Mouse (Mus musculus) right cerebral cortex, postnatal 36 days (tissue): ENCODE measurements around the gene Prrg3.
"Not testable (repeated sequence)": the region's sequence is repeated elsewhere in the genome, so short reads cannot be mapped to it uniquely, and the experiment has no call there.

Source experiments
- DNase-seq, 2 experiments: peaks; one replicate each; pipeline ENCODE4 v3.0.0; 2022; ENCODE audit warnings: low spot score in 2 of 2, mixed read lengths in 1 of 2

Gene Prrg3

DNA sequence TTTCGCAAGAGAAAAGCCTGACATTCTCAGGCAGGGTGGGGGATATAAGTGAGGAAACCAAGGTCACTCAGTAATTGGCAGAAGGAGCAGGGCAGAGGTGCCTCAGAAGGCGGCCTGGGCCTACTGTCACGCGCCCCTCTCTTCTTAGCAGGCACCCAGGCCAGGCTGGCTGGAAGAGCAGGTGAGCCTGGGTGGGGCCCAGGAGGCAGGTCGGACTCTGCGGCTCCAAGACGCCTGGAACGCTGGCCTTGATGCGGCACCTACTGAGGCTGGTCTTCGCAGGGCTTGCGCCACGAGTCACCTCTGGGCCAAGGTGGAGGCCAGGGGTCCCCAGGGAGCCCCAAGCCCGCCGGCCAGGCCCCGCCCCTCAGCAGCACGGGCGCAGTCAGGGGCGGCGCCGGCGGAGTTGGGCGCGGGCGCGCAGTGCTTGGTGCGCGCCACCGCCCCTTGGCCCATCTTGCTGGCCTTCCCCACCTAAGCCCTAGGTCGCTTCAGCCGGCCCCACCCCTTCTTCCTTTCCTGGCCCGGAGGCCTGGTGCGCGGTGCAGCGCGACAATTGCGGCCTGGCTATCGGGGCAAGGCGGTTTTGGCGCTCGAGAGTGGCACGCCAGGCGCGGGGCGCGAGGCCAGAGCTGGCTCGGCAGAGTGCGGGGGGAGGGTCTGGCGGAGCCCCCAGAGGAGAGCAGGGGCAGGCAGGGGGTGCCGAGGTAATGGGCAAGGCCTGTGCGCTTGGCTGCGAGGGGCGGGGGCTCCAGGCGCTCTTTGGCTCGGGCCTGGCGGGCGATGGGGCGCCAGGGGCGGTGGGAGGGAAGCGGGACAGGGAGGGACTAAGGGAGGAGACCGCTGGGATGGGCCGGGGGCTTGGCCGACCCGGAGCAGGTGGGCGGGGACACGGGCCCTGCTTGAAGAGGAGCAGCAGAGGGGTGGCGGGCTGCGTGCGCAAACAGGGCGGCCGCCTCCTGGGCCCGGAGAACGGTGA, at the start of gene Prrg3:
Prrg3 (plus strand) TSS at position 552 of the 979 bp plus-strand sequence.
- DNase-seq = peak; percentile 5 to 18

DNA sequence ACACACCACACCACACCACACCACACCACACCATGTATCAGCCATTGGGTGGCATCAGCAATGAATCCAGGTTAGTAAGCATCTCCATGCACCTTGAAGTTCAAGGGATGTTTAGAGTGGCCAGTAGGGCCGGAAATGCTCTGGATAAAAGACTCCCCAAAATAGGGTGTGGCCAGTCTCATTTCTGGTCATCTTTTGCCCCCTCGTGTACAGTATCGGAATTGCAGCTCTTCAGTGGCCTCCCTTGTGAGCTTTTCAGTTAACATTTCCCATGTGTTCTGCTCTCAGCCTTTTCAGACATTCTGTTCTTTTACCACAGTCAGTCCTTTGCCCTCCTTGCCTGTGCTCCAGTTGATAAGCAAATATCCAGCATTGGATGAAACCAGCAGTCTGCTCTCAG, 15.8 kb upstream of the Prrg3 start:
- no peak for DNase-seq

DNA sequence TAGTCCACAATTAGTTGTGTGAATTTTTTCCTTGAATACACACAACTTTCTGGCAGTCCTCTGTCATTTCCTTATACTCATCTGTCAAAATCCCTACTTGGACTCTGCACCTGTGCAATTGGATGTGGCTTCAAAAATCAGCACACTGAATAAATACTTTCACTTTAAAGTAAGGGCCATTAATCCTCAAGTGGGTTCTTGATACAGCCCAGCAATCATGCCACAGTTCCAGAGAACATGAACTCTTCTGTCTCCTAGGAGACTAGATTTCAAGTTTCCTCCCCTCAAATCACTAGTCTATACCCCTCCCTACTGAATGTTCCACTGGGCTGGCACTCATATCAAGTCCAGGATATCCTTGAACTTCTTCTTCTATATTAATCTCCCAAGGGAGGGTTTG, 4.1 kb upstream of the Prrg3 start:
- no peak for DNase-seq

DNA sequence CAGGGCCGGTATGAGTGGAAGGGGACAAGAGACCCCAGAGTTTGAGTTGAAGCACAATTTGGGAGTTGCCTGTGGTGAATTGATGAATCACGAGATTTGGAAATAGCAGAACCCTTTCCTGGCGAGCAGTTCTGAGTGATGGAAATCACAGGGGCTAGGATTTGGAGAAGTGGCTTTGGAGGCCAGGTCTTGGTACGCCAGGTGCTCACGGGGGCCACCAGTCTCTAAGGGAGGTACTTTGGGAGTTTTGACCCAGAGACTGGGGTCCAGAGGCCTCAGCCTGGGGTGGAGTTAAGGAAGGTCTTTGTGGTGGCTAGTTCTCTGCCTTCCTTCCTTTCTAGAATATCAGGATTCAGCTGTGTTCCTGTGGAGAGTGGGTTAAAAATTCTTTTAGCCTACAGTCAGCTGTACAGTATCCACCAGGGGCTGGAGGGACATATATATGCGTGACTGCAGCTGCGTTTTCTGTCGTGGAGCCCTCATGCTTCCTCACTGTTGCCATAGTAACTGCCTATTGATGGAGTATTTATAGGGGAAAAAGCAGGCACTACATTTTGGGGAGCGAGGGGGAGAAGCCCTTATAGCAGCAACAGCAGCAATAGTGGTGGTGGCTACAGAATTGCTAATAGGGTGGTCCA, 970 bp downstream of the Prrg3 start:
- DNase-seq = no peak

DNA sequence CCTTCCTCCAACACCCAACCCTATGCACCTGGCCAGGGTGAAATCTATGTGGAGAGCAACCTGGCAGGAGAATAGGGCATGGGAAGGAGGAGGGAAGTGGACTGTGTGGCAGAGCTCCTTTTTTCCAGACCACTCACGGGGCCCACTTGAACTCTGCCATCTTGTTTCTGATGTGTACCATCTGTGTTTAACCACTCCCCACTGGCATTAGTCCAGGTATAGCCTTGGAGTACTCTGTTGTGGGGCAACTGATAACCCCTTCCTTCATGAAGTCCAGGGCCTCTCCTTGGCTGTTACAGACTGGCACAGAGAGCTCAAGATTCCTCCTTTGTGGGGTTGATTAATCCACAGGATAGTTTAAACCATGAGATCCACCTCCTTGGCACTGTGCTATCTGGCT, 5.8 kb downstream of the Prrg3 start:
- no peak for DNase-seq

DNA sequence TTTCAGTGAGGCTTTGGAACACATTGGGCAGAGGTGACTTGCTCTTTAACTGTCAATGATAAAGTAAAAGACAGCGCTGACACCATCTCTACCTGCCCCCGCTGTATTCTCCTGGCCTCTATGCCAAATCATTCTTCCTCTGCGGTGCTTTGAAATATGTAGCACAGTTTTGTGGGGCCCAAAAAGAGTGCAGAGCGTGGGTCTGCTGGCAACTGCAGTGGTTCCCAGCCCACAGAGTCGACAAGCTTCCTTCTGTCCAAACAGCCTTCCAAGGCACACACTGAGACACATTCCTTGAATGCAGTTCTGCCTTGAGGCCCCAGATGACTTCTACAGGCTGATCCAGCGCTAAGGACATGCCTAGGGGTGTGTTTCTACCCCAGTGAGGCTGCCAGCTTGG, 6.4 kb downstream of the Prrg3 start:
- peak; percentile 29 to 62 for DNase-seq

DNA sequence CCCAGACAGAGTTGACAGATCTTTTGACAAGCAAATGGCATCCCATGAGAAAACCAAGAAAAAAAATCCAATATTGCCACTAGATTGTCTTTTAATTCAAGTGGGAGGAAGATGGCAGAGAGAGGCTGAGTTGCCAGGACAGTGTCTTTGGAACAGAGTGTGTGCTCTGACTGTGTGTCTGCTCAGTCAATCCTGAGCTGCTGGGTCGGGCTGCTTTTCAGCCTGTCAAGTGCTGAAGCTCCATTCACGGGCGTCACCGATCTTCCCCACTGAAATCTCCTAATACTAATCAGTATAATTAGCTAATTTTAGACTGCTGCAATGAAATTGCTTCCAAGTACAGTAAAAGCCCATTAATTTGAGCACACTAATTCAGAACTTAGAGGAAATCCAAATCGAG, 8.9 kb downstream of the Prrg3 start:
- no peak for DNase-seq

DNA sequence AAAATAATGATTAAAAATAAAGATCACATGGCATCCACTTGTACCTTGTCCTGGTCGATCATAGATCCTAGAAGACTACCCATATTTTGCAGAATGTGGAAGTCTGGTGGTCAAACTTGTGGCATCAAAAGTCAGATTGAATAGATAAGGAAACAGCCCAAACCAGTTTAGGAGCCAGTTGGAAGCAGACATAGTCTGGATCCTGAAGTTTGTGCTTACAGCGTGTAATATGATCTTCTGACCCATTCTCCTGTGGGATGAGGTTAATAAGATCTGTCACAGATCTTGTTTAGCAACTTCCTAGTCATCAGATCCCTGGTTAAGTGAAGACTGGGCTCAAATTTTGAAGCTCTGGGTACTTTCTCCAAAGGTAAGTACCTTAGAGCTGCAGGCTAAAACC, 10.3 kb downstream of the Prrg3 start, which contains the start of gene Fate1:
Fate1 (plus strand) TSS at position 301 of the 400 bp plus-strand sequence.
- no peak for DNase-seq

DNA sequence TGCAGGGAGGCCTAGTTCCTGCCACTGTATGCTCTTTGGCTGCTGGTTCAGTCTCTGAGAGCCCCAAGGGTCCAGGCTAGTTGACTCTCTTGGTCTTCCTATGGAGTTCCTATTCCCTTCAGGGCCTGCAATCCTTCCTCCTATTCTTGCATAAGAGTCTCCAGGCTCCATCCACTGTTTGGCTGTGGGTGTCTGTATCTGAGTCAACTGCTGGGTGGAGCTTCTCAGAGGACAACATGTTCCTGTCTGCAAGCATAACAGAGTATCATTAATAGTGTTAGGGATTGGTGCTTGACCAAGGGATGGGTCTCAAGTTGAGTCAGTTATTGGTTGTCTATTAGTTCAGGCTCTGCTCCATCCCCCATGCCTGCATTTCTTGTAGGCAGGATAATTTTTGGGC, 15.3 kb downstream of the Prrg3 start:
- not testable (repeated sequence) for DNase-seq

DNA sequence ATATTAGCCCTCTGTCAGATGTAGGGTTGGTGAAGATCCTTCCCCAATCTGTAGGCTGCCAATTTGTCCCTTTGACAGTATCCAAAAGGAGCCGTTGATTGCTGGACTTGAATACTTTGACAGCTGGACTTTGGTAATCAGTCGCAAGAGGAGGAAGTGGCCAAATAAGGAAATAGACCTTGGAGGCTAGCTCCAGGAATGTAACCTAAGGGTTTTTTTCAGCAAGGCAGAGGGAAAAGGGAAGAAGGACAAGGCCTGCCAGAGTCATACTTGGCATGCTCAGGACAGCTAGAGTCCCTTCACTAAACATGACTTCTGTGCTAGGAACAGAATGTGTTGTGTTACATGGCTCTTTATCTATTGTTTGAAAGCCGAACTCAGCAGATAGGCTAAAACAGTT, 18.0 kb downstream of the Prrg3 start:
- DNase-seq = no peak

DNA sequence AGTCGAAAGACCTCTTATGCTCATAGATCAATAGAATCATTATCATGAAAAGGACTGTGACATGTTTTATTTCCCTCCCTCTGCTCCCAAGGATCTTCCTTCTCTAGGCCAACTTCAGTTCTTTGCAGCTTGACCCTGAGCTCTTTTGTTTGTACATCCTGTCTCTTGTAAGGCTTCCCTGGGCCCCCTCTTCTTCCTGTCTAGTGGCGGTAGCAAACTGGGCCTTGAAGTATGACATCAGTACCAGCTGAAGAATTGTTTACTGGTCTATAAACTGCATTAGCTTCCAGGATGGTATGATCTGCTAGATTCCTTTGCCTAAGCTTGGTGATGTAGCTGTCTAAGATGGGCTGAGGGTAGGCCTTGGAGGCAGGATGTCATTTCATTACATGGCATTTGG, 18.9 kb downstream of the Prrg3 start:
- no peak for DNase-seq

DNA sequence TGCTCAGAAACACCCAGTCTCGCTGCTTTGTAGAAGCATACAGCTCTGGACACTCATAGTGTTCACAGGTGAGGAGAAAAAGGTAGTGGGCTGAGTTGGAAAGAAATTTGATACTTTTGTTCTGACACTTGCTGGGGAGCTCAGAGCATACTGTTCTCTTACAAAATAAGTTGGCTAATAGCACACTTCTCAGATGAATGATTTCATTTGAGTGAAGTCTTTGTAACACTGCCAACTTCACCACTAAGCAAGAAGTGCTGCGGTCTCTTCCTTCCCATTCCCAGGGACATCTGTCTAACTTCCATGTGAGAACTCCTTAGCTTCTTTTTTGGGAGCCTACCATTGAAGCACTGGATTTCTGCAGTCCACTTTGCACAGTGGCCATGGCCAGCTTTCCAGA, 20.8 kb downstream of the Prrg3 start:
- DNase-seq = no peak

DNA sequence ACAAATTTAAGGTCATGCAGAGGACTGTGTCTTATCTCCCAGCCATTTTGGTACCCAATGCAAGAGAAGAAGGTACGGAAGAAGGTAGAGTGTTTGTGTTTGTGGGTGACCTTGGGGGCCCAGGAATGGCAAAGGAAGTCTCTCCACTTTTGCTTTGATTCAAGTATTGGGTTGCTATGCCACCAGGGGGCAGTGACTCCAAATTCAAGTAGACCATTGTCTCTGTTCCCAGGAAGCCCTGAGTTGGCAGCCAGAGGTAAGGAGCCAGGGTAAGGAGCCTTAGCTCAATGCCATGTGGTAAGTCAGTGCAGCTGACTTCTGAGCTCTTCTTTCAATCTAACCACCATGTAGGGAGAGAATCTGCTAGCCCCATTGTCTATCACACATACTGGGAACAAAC, 21.4 kb downstream of the Prrg3 start:
- DNase-seq = no peak

DNA sequence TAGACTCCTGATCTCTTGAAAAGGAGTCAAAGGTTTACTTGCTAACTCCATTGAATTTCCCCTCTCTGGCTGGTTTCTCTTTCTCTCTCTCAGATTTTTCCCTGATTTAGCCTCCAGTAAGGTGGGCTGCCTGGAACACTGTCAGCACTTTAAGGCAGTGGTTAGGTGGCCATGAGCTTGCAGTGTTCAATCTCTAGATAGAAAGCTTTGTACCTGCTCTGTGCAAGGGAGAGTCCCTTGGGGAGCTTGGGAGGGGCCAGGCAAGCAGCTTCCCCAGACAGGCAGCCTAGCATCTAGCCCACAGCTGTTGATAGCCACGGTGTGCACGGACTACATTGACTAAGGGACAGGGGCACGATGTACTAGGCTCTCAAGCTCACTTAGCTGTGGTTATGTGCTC, 29.1 kb downstream of the Prrg3 start, which contains the start of gene Cnga2:
Cnga2 (plus strand) TSS at position 301 of the 400 bp plus-strand sequence.
- no peak for DNase-seq

DNA sequence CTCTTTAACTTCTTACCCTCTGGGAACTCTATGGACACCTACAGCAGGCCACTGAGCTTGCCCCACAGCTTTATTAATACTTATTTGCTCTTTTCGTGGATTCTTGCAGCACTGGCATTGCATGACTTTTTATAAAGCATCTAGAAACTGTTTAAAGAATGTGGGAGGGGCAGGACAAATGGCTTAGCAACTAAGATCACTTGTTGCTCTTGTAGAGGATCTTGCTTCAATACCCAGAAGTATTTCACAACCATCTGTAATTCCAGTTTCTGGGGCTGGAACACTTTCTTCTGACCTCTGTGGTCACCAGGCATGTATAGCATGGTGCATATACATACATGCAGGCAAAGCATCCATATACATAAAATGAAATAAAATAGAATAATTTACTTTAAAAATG, 33.5 kb downstream of the Prrg3 start:
- DNase-seq = no peak

DNA sequence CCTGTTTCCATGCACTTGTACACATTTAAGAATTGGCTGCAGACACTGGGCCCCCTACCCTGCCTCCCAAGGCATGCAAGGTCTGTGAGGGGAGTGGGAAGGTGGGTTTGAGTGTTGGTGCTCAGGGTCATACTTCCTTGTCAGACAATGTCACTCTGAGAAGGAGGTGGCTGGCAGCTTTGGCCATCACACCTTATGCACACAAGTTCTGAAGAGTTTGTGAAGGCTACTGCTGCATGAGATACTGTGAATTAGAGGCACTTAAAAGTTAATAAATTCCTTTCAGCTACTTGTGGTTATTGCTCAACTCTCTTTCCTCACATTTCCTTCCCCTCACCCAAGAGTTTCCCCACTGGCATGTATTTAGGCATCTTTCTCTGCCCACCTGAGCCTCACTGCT, 47.5 kb downstream of the Prrg3 start:
- DNase-seq = no peak

DNA sequence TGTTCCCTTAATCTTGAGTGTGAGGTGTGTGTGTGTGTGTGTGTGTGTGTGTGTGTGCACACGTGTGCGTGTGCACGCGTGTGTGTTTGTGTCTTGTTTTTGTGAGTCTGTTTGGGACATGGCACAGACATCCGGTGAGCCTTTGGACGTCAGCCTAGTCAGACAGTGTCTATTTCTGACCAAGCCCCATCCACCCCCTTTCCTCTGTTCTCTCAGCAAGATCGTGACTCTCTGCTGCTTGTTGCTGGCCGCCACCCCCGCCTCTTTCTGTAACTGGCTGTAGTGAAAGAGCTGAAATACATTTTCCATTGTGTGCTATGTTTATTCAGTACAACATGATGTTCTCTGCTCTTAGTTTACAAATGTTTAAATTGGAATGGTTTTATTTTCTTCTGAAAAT, 49.8 kb downstream of the Prrg3 start:
- peak; percentile 46 to 51 for DNase-seq

DNA sequence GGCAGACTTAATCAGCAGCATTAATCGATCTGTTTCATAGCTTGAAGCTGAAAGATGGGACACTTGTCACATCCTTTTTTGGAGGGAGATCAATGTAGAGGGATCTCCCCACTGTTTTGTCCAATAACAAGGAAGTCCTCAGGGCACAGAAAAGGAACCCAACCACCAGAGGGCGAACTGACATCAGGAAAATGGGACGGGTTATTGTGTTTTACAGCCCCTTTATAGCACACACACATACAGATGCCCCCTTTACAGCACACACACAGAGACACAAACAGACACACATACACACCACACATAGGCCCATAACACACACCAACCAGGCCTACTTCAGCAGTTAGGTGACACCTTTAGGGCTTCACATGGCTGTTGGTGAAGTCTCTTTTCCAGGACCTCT, 50.4 kb downstream of the Prrg3 start:
- DNase-seq = peak in 1 of 2 experiments; percentile 8

DNA sequence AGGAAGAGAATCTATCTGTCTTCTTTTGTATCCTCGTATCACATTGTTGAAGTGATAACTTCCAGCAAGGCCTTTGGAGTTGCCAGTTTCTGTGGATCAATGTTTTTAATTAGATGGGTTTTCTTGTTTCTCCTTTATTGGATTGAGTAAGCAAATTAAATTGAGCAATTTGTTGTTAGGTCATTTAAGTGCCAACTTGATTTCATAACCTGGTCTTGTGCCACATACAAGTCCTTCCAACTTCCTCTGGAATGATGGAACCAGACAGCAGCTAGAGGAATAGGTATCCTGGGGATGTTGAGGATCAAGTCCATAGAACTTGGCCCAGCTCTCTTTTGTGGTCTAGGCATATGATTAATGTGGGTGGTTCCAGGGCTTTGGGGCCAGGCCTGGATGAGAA, 59.8 kb downstream of the Prrg3 start:
- DNase-seq = no peak
